Mouse (Mus musculus): ENCODE results near the gene AU041133.
"Not testable (repeated sequence)": the region's sequence is repeated elsewhere in the genome, so short reads cannot be mapped to it uniquely, and the experiment has no call there.

Gene AU041133

GRCm38 (mm10) chr10:82127850-82128401, at the start of gene AU041133:
AU041133 (plus strand) TSS chr10:82128013.
- DNase-seq (ENCODE audit: low read depth): peak; percentile 71

- peak; percentile 73 for DNase-seq (ENCODE audit: low read depth)
Measured at GRCm38 (mm10) chr10:82082728-82083621, 44.8 kb upstream of the AU041133 start, which contains the start of gene BC024063. BC024063 (plus strand) TSS chr10:82083353.

- not testable (repeated sequence) for DNase-seq (ENCODE audit: low read depth)
Measured at GRCm38 (mm10) chr10:82083622-82083971, 44.2 kb upstream of the AU041133 start.

GRCm38 (mm10) chr10:82117206-82117605, 10.6 kb upstream of the AU041133 start:
- DNase-seq (ENCODE audit: low read depth): no peak

DNA sequence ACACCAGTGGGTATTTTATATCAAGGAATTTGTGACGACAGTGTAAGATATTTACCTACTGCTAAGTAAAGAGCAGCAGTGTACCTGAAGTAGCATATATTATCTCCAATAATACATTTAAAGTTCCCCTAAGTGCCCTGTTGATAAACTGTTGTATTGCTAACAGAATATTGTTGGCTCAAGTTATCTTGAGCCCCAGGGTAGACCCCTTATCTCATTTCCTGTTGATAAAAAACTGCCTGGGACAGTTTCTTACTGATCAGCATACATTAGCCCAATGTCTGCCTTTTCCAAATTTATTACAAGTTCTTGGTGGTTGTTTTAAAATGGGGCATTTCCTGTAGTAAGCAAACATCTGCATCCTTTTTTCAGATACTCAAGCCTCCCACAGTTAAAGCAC, 17.5 kb downstream of the AU041133 start:
- no peak for DNase-seq (ENCODE audit: low read depth)

DNA sequence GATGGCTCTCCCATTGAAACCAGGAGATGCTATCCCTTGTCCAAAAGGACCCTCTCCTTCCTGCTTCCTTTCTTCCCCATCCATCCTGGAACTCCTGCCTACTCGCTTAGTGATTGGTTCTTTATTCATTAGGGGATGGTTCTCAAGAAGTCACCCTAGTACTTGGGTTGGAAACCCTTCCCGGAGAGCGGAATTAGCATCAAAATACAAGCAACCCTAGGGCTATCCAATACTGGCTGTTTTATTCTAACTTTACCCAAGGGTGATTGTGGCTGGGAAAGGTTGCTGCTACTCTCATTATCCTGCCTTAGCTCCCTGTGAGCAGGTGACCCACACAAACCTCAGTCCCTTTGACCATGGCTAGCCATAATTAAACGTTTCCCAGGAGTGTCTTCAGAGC, 19.8 kb downstream of the AU041133 start:
- no peak for DNase-seq (ENCODE audit: low read depth)

DNA sequence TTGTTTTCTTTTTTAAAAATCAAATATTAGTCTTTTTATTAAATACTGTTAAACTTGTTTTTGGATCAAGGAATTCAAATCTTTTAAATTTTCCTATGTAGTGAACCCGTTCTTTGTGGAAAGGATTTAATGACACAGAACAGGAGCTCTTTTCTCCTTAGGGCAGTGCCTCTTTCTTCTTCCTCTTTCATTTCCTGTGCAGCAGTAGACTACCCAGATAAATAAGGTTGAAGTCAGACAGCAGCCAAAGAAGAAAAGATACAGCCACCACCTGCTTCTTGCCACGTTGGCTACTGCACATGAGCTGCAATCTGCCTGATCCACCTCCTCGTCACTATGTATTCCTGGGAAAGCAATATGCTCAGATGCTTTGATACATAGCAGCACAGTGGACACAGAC, 40.0 kb downstream of the AU041133 start:
- DNase-seq (ENCODE audit: low read depth): no peak

- no peak for DNase-seq (ENCODE audit: low read depth)
Measured at GRCm38 (mm10) chr10:82169776-82170175, 42.0 kb downstream of the AU041133 start.

GRCm38 (mm10) chr10:82170808-82171207, 43.0 kb downstream of the AU041133 start:
- DNase-seq (ENCODE audit: low read depth): peak; percentile 2

GRCm38 (mm10) chr10:82178257-82179064, 50.6 kb downstream of the AU041133 start:
- DNase-seq (ENCODE audit: low read depth): peak; percentile 87
